Mouse (Mus musculus): ENCODE data around the gene Olfr850.

The Olfr850 gene

DNA sequence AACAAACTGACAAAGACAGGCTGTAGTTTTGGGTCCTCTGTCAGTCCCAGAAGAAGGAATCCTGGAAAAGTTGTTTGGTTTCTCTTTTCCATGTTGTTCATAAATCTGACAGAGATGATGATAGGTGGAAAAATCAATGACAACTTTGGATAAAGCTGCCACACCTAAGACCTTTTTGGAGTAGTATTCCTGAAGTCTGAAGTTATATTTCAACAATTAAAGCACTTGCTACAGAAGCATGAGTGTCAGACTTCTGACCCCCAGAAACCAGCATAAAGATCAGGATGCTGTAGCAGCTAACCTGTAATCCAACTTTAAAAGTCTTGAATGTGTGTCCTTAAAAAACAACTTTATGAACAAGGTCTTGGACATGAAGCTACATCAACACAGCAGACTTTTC, at the start of gene Olfr850:
Olfr850 (minus strand) TSS at position 101 of the 400 bp plus-strand sequence.
- no peak for DNase-seq (ENCODE audit: low spot score)

DNA sequence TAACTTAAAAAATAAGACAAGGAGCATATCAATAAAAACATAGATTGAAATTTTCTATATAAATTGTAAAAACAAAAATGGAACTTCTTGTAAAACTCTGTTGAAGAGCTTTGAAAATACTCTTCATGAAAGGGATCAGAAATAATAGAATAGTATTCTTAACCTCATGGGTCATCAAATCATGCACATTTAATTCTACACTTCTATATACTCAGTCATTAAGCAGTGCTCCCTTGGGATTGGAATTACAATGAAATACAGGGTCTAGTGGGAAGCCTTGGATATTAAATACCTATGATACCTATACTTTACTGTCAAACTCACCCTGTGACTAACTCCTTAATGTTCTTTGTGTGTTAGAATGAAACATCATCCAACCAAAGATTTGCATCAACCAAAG, 14.9 kb upstream of the Olfr850 start, which contains the start of gene Olfr851:
Olfr851 (plus strand) TSS at position 301 of the 400 bp plus-strand sequence.
- no peak for DNase-seq (ENCODE audit: low spot score)

DNA sequence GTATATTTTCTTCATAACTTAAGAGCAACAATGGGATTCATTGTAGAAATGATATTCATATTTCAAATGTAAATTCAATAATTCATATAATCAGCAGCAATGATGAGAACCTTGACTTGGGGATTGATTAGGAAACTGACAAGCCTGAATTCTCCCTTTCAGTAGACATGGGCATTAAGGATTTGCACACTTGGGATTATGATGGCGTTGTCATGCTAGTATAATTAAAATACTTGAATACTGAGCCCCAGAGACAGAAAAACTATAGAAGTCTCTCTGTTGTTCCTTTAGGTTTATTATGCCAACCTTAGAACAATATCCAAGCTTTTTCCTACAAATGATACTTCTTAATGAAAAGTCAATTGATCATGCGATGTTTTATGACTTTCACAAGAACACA, 38.1 kb downstream of the Olfr850 start, which contains the start of gene Olfr849:
Olfr849 (plus strand) TSS at position 301 of the 400 bp plus-strand sequence.
- no peak for DNase-seq (ENCODE audit: low spot score)
